Mouse (Mus musculus) hematopoietic stem cell, adult 5-6 weeks (primary cell): ENCODE data around the gene Map1lc3b. TPM values are rescaled to one million over a fixed set of nuclear protein-coding genes. Genes with fewer than 3 reads are reported as not detected.
"Not testable (repeated sequence)": the region's sequence is repeated elsewhere in the genome, so short reads cannot be mapped to it uniquely, and the experiment has no call there.

Experiments
- ATAC-seq, 2 experiments: fragments of 125-278 bp in 1 of 2; replicated peaks in 1 of 2; 2 replicates each; pipeline ENCODE4 v1.8.0; 2016 to 2017; ENCODE audit warnings: inconsistent platforms in 2 of 2, mild to moderate bottlenecking in 2 of 2, moderate number of reproducible peaks in 2 of 2, low read depth in 1 of 2, moderate TSS enrichment in 1 of 2; ENCODE audit not compliant: low FRiP score in 2 of 2, poor library complexity in 2 of 2, severe bottlenecking in 2 of 2, insufficient read depth in 1 of 2, low TSS enrichment in 1 of 2
- total RNA-seq: library from RNA; stranded (forward); fragments of 172-1452, 232-1000 nt; gene quantifications from 2 replicates; pipeline ENCODE4 v1.2.3, GENCODE M21; 2017

Map1lc3b gene
- total RNA-seq, 1 experiment from 2014 or later: 148 TPM

DNA sequence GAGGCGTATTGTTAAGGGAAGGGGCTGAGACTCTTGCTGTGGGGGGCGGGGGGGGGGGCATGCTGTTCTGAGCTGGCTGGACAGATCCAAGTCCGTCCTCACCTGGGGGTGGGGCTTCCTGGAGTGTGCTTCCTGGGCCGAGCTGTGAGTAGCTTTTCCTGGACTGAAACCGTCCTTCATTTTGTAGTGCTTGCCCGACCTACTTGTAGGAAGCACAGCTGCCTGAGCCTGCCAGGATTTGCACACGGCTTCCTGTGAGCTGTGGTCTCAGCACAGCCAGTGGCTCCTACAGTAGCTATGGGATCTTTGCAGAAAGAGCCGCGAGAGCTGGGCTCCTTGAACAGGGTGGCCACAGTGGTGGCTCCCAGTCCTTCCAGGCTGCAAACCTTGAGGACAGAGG is 3.8 kb downstream of the Map1lc3b start:
- no peak for ATAC-seq

- ATAC-seq: not testable (repeated sequence)
These were observed 7.3 kb downstream of the Map1lc3b start for GRCm38 (mm10) chr8:121597492-121597891.

DNA sequence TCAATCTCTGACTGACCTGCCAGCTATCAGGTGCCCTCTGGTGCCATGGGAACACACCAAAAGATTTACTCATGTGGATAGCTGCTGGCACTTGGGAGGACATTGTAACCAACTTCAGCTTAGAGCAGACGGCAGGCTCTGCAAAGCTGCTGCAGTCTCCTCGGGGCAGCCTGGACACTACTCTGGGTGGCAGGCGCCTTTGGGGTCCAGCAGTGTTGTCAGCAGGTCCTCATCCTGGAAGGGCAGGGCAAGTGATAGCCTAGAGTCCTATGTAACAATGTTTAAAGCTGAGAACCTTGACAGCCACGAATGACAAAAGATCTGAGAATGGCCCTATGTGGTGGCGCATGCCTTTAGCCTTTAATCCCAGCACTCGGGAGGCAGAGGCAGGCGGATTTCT is 8.0 kb downstream of the Map1lc3b start:
- no peak for ATAC-seq

DNA sequence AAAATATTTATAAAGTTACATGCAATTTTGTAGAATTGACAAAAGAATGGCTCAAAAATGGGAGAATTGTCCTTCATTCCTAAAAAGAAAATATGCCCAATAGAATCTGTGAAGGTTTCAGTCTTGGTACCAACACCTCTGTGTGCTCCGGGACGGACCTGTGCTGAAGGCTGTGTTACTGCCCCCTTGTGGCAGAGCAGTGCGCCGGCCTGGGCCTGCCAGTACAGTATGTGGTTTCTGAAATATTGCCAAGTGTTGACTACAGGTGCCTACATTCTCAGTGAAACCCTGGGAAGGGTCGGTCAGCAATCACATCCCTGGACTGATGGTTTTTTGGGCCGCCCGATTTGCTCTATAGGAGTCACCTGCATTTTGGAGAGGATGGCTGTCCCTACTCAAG is 8.7 kb downstream of the Map1lc3b start:
- peak; percentile 66 to 71; a peak in 3 of 4 replicates for ATAC-seq

DNA sequence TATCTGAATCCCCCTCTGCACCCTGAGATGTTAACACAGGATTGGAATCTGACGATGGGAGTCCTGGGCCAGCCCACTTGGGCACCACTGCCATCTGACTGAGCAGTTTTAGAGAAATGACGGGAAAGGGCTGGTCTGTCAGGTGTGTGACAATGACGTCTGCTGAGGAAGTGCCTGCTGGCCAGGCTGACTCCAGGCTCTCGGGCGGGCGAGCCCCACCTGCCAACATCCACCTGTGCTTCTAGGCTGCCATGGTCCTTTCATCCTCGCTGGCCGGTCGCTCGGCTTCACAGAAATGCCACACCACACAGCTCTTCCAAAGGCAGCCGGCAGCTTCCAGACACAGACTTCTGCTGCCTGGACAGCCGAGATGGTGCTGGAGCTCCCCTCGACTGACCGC is 9.7 kb downstream of the Map1lc3b start:
- ATAC-seq: no peak

GRCm38 (mm10) chr8:121602411-121602810 is 12.2 kb downstream of the Map1lc3b start:
- no peak for ATAC-seq

GRCm38 (mm10) chr8:121602860-121603259 is 12.7 kb downstream of the Map1lc3b start:
- ATAC-seq: peak; percentile 79 to 87

- no peak for ATAC-seq
These were observed 13.6 kb downstream of the Map1lc3b start for GRCm38 (mm10) chr8:121603801-121604200.

DNA sequence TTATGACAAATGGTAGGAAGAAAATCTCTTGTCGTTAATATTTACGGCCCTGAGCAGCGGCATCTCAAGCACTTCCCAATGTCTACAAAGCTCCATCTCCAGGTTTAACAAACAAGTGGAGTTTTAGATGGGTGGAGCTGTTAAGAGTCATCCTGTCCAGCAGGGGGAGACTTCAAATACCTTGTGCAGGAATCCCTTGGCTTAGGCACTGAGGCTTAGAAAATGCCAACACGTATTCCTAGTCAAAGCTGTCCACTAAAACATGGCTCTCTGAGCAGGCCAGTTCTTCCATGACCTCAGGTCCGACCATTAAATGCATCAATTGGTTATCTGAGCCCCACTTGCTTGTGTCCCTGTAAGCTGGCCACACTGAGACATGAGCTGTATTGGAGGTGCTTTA is 17.5 kb downstream of the Map1lc3b start:
- ATAC-seq: no peak

- ATAC-seq: no peak
These were observed 19.1 kb downstream of the Map1lc3b start for GRCm38 (mm10) chr8:121609251-121609650.

- no peak for ATAC-seq
These were observed 19.8 kb downstream of the Map1lc3b start for GRCm38 (mm10) chr8:121609916-121610315.

- no peak for ATAC-seq
These were observed 23.3 kb downstream of the Map1lc3b start for GRCm38 (mm10) chr8:121613419-121613818.

GRCm38 (mm10) chr8:121619401-121619995 is 29.3 kb downstream of the Map1lc3b start:
- no peak for ATAC-seq

- ATAC-seq: no peak
These were observed 30.8 kb downstream of the Map1lc3b start for GRCm38 (mm10) chr8:121620801-121621516.

DNA sequence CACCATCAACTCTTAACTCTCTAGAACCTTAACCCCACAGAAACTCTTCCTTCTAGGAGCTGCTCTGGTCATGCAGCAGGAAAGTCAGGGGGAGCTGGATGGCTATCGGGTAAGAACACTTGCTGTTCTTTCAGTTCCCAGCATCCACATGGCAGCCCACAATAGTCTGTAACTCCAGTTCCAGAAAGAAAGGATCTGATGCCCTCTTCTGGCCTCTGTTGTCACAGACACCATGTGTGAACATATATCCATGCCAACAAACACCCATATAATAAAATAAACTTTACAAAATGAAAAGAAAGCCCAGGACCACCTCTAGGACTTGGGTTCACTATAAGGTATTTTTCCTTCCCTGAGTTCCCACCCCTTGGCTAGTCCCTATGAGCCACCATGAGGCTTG is 31.7 kb downstream of the Map1lc3b start:
- ATAC-seq: no peak

GRCm38 (mm10) chr8:121623043-121623442 is 32.9 kb downstream of the Map1lc3b start:
- ATAC-seq: no peak

DNA sequence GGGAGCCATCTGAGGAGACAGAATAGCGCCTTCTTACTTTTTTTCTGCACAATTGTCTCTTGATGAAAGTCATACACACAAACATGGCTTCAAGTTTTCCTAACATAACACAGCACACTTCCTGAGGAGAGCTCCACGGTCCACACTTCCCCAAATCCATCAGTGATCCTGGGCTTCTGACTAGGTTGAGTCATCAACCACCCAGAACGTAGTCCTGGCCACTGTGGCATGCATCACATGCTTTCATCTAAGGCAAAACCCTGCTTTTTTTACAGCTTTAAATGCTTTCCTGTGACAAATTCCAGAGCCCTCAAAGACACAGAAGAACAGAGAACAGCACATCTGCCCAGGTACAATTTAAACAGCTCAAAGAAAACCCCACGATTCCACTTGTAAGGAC is 38.5 kb downstream of the Map1lc3b start:
- no peak for ATAC-seq

DNA sequence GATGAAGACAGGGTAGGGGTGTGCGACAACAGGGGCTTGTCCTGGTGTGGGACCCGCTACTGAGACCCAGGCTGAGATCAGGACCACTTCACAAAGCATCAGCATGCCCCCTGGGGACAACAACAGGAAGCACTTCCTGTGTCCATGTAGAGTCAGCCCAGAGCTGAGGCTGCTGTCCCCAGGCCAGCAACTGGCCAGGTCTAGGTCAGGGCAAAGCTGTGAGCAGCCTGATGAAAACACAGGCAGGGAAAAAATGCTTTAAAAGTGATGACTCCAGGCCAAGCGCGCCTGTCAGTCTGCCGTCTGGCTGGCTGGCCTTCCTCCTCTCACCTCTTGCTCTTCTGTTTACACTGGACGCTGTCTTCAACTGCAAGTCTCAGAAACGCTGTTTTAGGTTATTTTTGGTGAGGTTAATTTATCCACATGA is 41.5 kb downstream of the Map1lc3b start:
- no peak for ATAC-seq

- ATAC-seq: no peak
These were observed 42.2 kb downstream of the Map1lc3b start for GRCm38 (mm10) chr8:121632401-121632800.
